Mouse (Mus musculus) lung, adult 2 months (tissue): ENCODE data around the gene Ubiad1. TPM values are rescaled to one million over a fixed set of nuclear protein-coding genes. Genes with fewer than 3 reads are reported as not detected.

Experiments used
- DNase-seq: peaks from one replicate; pipeline ENCODE4 v3.0.0; 2022
- H3K4me1 ChIP-seq: fragments of 200-500 bp; 2 replicates; pipeline ENCODE4 v1.6.1; 2011; ENCODE audit warnings: low read length; ENCODE audit not compliant: control insufficient read depth, insufficient read depth
- H3K4me3 ChIP-seq: fragments of 200-500 bp; replicated peaks from 2 replicates; pipeline ENCODE3; 2011; ENCODE audit warnings: low read depth, mild to moderate bottlenecking, control low read depth, low read length; ENCODE audit errors: extremely low read depth
- CTCF ChIP-seq: fragments of 200-500 bp; IDR thresholded peaks from 2 replicates; pipeline ENCODE4 v1.5.1; 2011; ENCODE audit warnings: mild to moderate bottlenecking, low read length, control low read depth; ENCODE audit not compliant: insufficient read depth
- POLR2A ChIP-seq: fragments of 200-500 bp; IDR thresholded peaks from 2 replicates; pipeline ENCODE4 v1.6.1; 2011; ENCODE audit warnings: low read depth, mild to moderate bottlenecking, control low read depth, low read length, borderline replicate concordance; ENCODE audit errors: extremely low read depth
- WGBS: fragments of 180-500 bp; shearing (Covaris S2); methylation state at CpG from one replicate; pipeline ENCODE4 v1.1.7; 2018; 5-methylcytosine and 5-hydroxymethylcytosine counted together
- polyA plus RNA-seq: library from polyadenylated mRNA; depleted of rRNA; stranded (reverse); fragments of >200 nt; gene quantifications from 2 replicates; pipeline ENCODE4 v1.2.3, GENCODE M21; 2012

The Ubiad1 gene
- polyA plus RNA-seq, 1 experiment: 13.6 TPM

DNA sequence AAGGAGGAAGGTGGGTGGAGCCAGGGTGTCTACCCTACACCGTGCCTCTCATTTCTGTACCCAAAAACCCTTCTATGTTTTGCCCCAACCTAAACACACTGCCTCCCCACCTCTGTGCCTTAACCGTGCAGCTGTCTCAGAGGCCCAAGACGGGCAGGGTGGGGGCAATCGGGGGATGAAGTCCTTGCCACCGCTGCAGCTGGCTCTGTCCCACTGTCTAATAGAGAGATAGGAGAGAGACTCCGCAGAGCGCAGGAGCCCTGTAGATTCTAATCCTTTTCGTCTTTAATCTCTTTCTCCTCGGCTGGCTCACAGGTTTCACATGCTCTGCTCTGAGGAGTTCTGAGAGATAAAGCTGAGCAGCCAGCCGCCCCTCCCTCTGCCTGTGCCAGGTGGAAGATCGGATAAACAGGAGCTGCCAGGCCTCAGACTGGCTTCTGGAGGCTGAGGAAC is 27.5 kb downstream of the Ubiad1 start:
- TF ChIP-seq CTCF: no peak
- TF ChIP-seq POLR2A: no peak
- DNase-seq: no peak
- no peak overlapping the region for H3K4me3 ChIP-seq
- H3K4me1 ChIP-seq: no peaks in the 10 kb centered on the region
- WGBS: 49% methylated on average over 11 of the region's 11 CpGs

DNA sequence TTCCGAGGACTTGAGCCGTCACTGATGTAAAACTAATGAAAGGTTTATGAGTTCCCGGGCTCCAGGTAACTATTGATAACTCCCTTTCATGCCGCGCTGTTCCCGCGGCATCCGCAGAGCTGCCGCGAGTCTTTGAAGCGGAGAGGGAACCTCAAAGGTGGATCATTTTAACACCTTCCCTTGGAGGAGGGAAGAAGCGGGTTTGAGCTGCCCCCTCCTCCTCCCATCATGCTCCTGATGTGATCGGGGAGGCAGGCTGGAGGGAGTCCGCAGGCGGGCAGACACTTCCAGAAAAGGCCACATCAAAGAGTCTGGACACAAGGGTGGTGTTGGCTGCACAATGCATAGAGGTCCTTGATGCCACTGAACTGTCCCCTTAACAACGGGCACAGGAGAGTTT is 29.0 kb downstream of the Ubiad1 start:
- TF ChIP-seq POLR2A: no peak
- TF ChIP-seq CTCF: no peak
- DNase-seq: no peak
- Histone ChIP-seq H3K4me1 (no peaks in the 10 kb centered on the region), H3K4me3 (no peak overlapping the region)
- WGBS: 6% methylated on average over 16 of the region's 16 CpGs

DNA sequence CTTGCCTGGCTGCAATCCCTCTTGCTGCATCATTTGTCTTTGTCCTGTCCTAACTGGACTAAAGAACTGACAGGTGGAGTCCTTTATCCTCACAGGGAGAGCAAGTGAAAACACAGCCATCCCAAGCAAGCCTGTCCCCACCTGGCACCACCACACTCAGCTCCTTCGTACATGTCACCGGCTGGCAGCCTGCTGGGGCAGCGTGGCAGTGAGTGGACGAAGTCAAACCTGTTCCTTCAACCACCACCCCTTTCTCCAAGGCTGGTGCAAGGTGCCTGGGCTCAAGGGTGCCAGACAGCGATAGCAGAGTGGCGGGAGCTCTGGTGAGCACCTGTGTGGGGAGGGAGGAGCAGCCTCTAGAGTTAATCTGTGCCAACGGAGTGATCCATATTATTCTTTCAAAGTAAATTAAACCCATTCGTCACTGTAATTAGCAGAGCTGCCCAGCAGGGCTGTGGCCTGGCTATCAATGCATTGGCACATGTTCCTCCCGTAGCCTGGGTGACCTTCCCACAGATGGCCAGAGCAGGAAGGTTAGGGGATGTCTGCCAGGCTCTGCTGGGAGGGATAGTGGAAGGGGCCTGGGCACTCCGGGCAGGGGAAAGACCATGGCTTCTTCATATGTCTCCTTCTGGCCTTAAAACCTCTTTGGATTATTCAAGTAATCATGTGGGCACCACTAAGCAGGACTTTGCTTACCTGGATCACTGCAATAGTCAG is 36.2 kb downstream of the Ubiad1 start:
- DNase-seq: no peak
- Histone ChIP-seq H3K4me3 (no peak overlapping the region), H3K4me1 (no peaks in the 10 kb centered on the region)
- TF ChIP-seq POLR2A (no peak), CTCF (no peak)
- 59% methylated on average over 10 of the region's 10 CpGs for WGBS

DNA sequence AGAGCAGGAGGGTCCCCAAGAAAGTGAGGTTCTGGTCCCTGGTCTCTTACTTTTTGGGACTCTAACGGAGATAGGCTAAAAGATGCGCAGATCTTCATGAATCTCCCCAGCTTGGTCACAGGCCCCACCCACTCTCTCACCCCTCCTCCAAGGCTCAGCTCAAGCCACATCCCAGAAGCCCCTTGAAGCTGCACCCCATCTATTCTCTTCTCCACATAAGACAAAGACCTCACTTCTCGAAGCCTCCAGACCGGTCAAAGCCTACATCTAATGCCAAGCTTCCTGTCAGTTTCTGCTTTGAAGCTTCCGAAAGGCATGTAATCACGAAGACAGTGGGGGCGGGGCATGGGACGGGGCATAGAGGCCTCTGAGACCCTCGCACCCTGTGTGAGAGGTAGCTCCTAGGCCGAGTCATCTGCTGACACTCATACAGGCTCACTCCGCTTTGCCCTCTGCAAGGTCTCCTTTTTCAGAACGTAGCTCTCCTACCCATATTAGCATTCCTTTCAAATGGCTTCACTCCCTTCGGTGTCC is 39.2 kb downstream of the Ubiad1 start:
- WGBS: 15% methylated on average over 13 of the region's 13 CpGs
- no peak for DNase-seq
- TF ChIP-seq CTCF: no peak
- no peak for TF ChIP-seq POLR2A
- no peaks in the 10 kb centered on the region for H3K4me1 ChIP-seq
- no peak overlapping the region for H3K4me3 ChIP-seq

DNA sequence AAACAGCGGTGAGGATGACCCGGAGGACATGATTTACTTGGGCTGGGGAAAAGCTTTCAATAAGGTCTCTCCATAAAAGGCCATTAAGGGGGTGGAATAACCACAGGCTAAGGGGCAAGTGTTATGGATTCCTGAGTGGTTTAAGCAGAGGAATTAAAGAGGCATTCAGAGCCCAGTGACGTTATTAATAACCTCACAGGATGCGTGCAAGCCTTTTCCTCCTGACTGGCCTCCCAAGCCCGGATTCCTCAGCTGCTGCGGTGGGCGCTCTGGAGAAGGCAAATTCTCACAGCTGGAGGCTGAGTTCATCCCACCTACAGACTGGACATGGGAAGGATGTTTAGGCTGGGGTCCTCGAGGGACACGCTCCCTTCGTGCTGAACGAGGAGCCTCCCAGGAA is 39.8 kb downstream of the Ubiad1 start:
- no peak for DNase-seq
- WGBS: 5% methylated on average over 11 of the region's 11 CpGs
- Histone ChIP-seq H3K4me1 (no peaks in the 10 kb centered on the region), H3K4me3 (no peak overlapping the region)
- no peak for TF ChIP-seq CTCF
- TF ChIP-seq POLR2A: no peak

DNA sequence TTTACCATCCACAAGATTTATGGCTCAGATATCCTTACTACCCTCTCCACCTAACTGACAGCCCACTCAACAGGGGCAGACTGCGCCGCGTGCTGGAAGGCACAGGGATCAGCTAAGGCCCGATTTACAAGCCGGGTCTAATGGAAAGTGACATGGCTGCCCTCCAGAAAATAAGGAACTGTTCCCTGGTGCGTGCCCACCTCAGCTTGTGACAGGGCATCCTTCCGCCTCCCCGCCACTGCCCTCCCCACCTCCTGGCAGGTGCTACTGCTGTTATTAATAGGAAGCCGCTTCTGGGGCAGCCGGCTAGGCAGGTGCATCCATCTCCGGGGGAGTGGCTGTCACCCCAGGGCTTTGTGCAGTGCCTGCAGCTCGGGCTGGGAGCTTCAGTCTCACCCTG is 41.2 kb downstream of the Ubiad1 start:
- DNase-seq: no peak
- WGBS: 25% methylated on average over 12 of the region's 12 CpGs
- Histone ChIP-seq H3K4me1 (no peaks in the 10 kb centered on the region), H3K4me3 (no peak overlapping the region)
- TF ChIP-seq CTCF (no peak), POLR2A (no peak)

DNA sequence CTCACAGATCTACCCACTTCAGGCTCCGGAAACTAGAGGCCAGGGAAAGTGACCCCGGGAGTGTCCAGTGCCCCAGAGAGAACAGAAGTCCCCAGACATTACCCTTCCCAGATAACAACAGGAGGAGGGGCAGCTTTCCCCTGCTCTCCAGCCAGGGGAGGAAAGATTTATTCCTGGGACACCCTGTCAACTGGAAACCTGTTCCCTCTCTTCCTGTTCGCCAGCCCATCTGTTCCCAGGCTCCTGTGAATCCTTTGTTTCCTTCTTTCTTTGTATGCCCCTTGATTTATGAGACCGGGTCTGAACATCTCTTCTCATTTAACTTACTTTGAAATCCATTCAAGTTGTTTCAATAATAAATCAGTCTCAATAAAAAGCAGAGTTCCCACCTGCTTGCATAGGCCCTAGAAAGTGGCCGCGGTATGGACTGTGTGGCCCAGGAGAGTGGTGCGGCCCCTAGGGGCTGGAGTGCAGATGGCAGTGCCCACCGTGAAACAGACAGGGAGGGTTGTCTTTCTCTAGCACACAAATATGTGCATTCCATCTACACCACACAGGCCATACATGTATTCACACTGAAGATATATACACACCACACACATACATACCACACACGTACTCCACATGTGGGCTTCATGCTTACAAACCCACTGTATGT is 45.0 kb downstream of the Ubiad1 start:
- DNase-seq: no peak
- TF ChIP-seq POLR2A (no peak), CTCF (no peak)
- Histone ChIP-seq H3K4me3 (no peak overlapping the region), H3K4me1 (no peaks in the 10 kb centered on the region)
- WGBS: 54% methylated on average over 9 of the region's 9 CpGs

DNA sequence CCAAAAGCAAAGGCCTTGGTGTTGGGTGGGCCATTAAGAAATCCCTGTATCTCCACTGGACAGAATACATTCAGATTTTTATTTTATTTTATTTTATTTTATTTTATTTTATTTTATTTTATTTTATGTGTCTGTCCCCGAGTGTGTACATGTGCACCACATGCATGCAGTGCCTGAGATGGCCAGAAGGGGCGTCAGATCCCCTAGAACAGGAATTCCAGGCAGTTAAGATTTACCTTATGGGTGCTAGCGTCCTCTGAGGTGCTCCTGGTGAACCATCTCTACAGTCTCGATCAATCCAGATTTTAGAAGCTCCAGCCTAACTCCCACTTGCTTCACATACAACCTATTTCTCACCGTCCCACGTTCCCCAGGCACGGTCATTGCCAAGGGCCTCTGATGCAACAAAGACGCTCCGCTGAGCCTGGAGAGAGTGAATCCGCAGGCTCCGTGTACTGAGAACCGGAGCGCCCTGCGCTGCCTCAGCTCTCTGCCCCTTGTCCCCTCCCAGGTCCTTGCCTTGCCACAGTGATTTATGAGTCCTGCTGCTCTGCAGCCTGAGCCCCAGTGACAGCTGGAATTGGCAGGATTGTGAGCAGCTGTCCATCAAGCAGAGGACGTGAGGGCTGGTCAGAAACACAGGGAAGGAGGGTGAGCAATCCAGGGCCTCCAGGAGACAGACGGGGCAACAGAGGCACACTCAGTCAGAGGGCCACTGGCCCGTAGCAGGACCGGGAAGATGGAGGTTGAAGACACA is 46.9 kb downstream of the Ubiad1 start:
- no peak for DNase-seq
- Histone ChIP-seq H3K4me3 (no peak overlapping the region), H3K4me1 (no peaks in the 10 kb centered on the region)
- WGBS: 78% methylated on average over 18 of the region's 18 CpGs
- TF ChIP-seq POLR2A (no peak), CTCF (no peak)

DNA sequence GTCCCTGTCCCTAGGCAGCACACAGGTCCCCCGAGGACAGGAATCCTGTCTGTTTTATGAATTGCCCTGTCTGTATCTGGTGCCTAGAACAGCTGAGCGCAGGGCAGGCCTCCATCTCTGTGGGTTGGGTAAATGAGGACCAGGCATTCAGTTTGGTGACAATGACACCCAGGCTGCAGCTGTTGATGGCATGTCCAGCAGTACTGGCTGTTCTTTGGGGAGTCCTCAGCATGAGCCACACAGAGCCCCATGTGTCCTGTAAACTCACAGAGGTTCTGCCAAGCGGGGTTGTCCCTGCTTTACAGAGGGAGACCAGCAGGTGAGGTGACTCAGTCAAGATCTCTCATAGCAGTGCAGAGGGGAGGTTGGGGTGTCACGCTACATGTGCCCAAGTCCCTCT is 47.5 kb downstream of the Ubiad1 start:
- H3K4me1 ChIP-seq: no peaks in the 10 kb centered on the region
- TF ChIP-seq CTCF (no peak), POLR2A (no peak)
- no peak for DNase-seq
- 90% methylated on average over 4 of the region's 4 CpGs for WGBS
- H3K4me3 ChIP-seq: no peak overlapping the region
